Mouse (Mus musculus) intestine, embryonic 15.5 days (tissue): Measurements from ENCODE around the gene Rhno1. TPM values are rescaled to one million over a fixed set of nuclear protein-coding genes. Genes with fewer than 3 reads are reported as not detected.

Source experiments
- ATAC-seq: fragments of 200-750 bp; cut with Nextera tagmentation; 2 replicates; pipeline ENCODE4 v1.8.0; 2017; ENCODE audit warnings: moderate TSS enrichment, moderate library complexity
- H3K27ac ChIP-seq: fragments of 300-500 bp; sonication (generic); 2 replicates; pipeline ENCODE4 v1.5.1; 2015; ENCODE audit warnings: mild to moderate bottlenecking, inconsistent platforms
- H3K27me3 ChIP-seq: fragments of 300-500 bp; sonication (generic); replicated peaks from 2 replicates; pipeline ENCODE4 v1.6.1; 2015; ENCODE audit warnings: inconsistent platforms
- H3K36me3 ChIP-seq: fragments of 300-500 bp; sonication (generic); 2 replicates; pipeline ENCODE4 v1.6.1; 2015; ENCODE audit warnings: inconsistent platforms
- H3K4me1 ChIP-seq: fragments of 300-500 bp; sonication (generic); replicated peaks from 2 replicates; pipeline ENCODE4 v1.6.1; 2015; ENCODE audit warnings: inconsistent platforms
- H3K4me2 ChIP-seq: fragments of 300-500 bp; sonication (generic); replicated peaks from 2 replicates; pipeline ENCODE4 v1.6.1; 2015; ENCODE audit warnings: mild to moderate bottlenecking, inconsistent platforms
- H3K4me3 ChIP-seq: fragments of 300-500 bp; sonication (generic); replicated peaks from 2 replicates; pipeline ENCODE4 v1.5.1; 2015; ENCODE audit warnings: inconsistent platforms
- H3K9ac ChIP-seq: fragments of 300-500 bp; sonication (generic); 2 replicates; pipeline ENCODE4 v1.6.1; 2015; ENCODE audit warnings: inconsistent platforms
- H3K9me3 ChIP-seq: fragments of 300-500 bp; sonication (generic); 2 replicates; pipeline ENCODE4 v1.6.1; 2016; ENCODE audit warnings: inconsistent platforms
- WGBS: fragments of 180-500 bp; shearing (Covaris S2); methylation state at CpG from one replicate; pipeline ENCODE4 v1.1.7; 2015; 5-methylcytosine and 5-hydroxymethylcytosine counted together
- polyA plus RNA-seq: library from polyadenylated mRNA; unstranded; fragments of >200 nt; fragmentation: Nextera tagmentation; extraction: Ambion mirVana; gene quantifications from 2 replicates; pipeline ENCODE4 v1.2.1, GENCODE M21; 2015

Gene Rhno1
- 97.9 and 107 TPM in 2 replicates for polyA plus RNA-seq

GRCm38 (mm10) chr6:128362381-128363006 is at the start of gene Rhno1, which contains the start of gene Foxm1:
TSS of gene Rhno1 (minus strand) at chr6:128362911.
TSS of gene Foxm1 (plus strand) at chr6:128362967.
- Histone ChIP-seq H3K27ac (peak within 1 kb of the TSS; percentile 96), H3K4me3 (peak within 1 kb of the TSS; percentile 98), H3K27me3 (no peaks in the 10 kb centered on the region), H3K9ac (peak within 1 kb of the TSS; percentile 89), H3K36me3 (peaks cover 24% of the 10 kb centered on the region), H3K9me3 (no peaks in the 10 kb centered on the region), H3K4me2 (peak within 1 kb of the TSS; percentile 78), H3K4me1 (peaks cover 14% of the 10 kb centered on the region)
- under 1% methylated on average over 76 of the region's 76 CpGs for WGBS
- ATAC-seq: peak; percentile 93

- WGBS: 16% methylated on average over 3 of the region's 3 CpGs
- H3K27ac ChIP-seq: no peak overlapping the region
- peak; percentile 53 for ATAC-seq
Measured at GRCm38 (mm10) chr6:128411115-128411514, 48.4 kb upstream of the Rhno1 start.

GRCm38 (mm10) chr6:128410305-128410704 is 47.6 kb upstream of the Rhno1 start:
- Histone ChIP-seq H3K9ac (no peak overlapping the region), H3K27me3 (no peaks in the 10 kb centered on the region), H3K27ac (no peak overlapping the region), H3K9me3 (no peaks in the 10 kb centered on the region), H3K36me3 (peaks cover 40% of the 10 kb centered on the region), H3K4me3 (no peak overlapping the region), H3K4me2 (no peak overlapping the region), H3K4me1 (no peaks in the 10 kb centered on the region)
- no peak for ATAC-seq
- WGBS: 94% methylated on average over 13 of the region's 13 CpGs

More at GRCm38 (mm10) chr6:128411115-128411514, 48.4 kb upstream of the Rhno1 start:
- peaks cover 40% of the 10 kb centered on the region for H3K36me3 ChIP-seq
- H3K9me3 ChIP-seq: no peaks in the 10 kb centered on the region
- no peaks in the 10 kb centered on the region for H3K27me3 ChIP-seq
- no peaks in the 10 kb centered on the region for H3K4me1 ChIP-seq
- H3K4me2 ChIP-seq: no peak overlapping the region
- no peak overlapping the region for H3K4me3 ChIP-seq
- H3K9ac ChIP-seq: no peak overlapping the region

DNA sequence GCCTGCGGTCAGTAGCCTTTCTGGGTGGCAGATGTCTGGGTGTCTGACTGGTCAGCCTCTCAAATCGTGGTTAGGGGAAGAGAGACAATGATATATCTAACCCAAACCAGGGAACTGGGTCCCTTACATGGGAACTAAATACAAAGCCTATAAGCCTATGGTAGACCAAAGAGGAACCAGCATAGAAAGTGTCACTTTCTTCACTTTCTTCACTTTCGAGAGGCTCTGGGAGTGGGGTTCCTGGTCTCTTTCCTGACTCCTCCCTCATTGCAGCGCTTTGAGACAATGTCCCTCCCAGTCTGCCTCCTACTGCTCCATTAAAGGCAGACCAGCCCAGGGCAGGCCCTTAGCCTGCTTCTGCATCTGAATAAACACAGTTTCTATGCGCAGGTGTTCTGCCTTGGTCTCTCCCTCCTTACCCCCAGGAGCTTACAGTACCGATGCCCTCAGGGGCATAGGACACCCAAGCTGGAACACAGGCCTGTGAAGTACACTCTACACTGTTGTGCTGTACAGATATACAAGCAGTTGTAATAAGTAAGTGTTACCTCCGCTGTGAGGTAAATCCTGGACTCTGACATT is 45.9 kb upstream of the Rhno1 start:
- WGBS: 84% methylated on average over 7 of the region's 7 CpGs

GRCm38 (mm10) chr6:128404708-128405107 is 42.0 kb upstream of the Rhno1 start:
- Histone ChIP-seq H3K9ac (no peak overlapping the region), H3K36me3 (peaks cover 22% of the 10 kb centered on the region), H3K27ac (no peak overlapping the region), H3K9me3 (no peaks in the 10 kb centered on the region), H3K27me3 (no peaks in the 10 kb centered on the region), H3K4me3 (no peak overlapping the region), H3K4me2 (no peak overlapping the region), H3K4me1 (0 out of 2 replicates have a peak, but pooled peaks cover 7% of the 10 kb centered on the region)
- no peak for ATAC-seq
- 58% methylated on average over 5 of the region's 5 CpGs for WGBS

More for the DNA sequence above, 45.9 kb upstream of the Rhno1 start:
- no peak overlapping the region for H3K27ac ChIP-seq
- H3K9me3 ChIP-seq: no peaks in the 10 kb centered on the region
- H3K36me3 ChIP-seq: peaks cover 40% of the 10 kb centered on the region
- no peak overlapping the region for H3K4me3 ChIP-seq
- ATAC-seq: no peak
- H3K27me3 ChIP-seq: no peaks in the 10 kb centered on the region
- no peak overlapping the region for H3K9ac ChIP-seq
- H3K4me1 ChIP-seq: no peaks in the 10 kb centered on the region
- H3K4me2 ChIP-seq: no peak overlapping the region

DNA sequence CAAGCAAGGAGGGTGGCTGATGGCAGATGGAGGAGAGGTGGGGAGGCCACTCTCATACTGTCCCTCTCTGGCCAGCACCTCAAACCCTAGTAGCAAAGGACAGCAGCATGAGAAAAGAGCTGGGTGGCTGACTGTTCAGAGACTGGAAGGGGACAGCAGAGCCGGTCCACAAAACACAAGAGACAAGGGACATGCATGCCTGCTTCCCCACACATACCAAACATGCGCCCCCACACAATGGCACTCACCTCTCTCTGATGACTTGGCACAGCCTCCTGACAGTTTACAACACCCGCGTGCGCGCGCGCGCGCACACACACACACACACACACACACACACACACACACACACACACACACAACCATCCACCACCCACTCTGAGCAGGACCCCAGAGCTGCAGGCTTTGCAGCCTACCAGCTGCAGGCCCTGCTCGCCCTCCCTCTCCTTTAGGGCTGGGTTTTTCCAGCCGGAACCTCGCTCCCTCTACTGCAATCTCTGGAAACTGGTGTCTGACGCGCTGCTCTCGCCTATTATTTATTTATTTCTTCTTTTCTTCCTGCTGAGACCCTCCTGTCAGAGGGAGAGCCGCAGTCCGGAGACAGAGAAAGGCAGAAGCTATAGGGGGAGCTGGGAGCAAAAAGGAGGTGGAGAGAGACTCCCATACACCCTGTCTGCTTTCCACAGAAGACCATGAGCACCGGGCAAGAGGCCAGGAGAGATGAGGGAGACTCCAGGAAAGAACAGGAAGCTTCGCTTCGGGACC is 36.9 kb upstream of the Rhno1 start:
- Histone ChIP-seq H3K4me3 (peak overlapping the region; percentile 26), H3K9ac (peak overlapping the region; percentile 34), H3K9me3 (no peaks in the 10 kb centered on the region), H3K36me3 (no peaks in the 10 kb centered on the region), H3K27ac (peak overlapping the region; percentile 27; the same call in 1 of the 2 replicates), H3K27me3 (no peaks in the 10 kb centered on the region), H3K4me1 (0 out of 2 replicates have a peak, but pooled peaks cover 7% of the 10 kb centered on the region), H3K4me2 (peak overlapping the region; percentile 56)
- ATAC-seq: peak; percentile 71
- 18% methylated on average over 19 of the region's 21 CpGs for WGBS

- 0 out of 2 replicates have a peak, but pooled peaks cover 7% of the 10 kb centered on the region for H3K4me1 ChIP-seq
- H3K9ac ChIP-seq: peak within 1 kb of the TSS; percentile 34
- no peaks in the 10 kb centered on the region for H3K27me3 ChIP-seq
- H3K27ac ChIP-seq: peak within 1 kb of the TSS; percentile 27; the same call in 1 of the 2 replicates
- no peaks in the 10 kb centered on the region for H3K9me3 ChIP-seq
- ATAC-seq: no peak
- H3K4me3 ChIP-seq: peak within 1 kb of the TSS; percentile 26
- 71% methylated on average over 3 of the region's 3 CpGs for WGBS
- H3K4me2 ChIP-seq: peak within 1 kb of the TSS; percentile 56
- no peaks in the 10 kb centered on the region for H3K36me3 ChIP-seq
Measured at GRCm38 (mm10) chr6:128398996-128399395, 36.3 kb upstream of the Rhno1 start, which contains the start of gene Nrip2. TSS of gene Nrip2 (plus strand) at chr6:128399296.

GRCm38 (mm10) chr6:128397574-128398261 is 35.0 kb upstream of the Rhno1 start:
- Histone ChIP-seq H3K27me3 (no peaks in the 10 kb centered on the region), H3K4me1 (0 out of 2 replicates have a peak, but pooled peaks cover 7% of the 10 kb centered on the region), H3K9me3 (no peaks in the 10 kb centered on the region), H3K27ac (no peak overlapping the region), H3K36me3 (no peaks in the 10 kb centered on the region), H3K4me2 (no peak overlapping the region), H3K9ac (no peak overlapping the region), H3K4me3 (no peak overlapping the region)
- peak; percentile 76 for ATAC-seq
- WGBS: 63% methylated on average over 7 of the region's 7 CpGs

- no peaks in the 10 kb centered on the region for H3K27me3 ChIP-seq
- no peak overlapping the region for H3K4me2 ChIP-seq
- H3K27ac ChIP-seq: no peak overlapping the region
- no peak overlapping the region for H3K9ac ChIP-seq
- 37% methylated on average over 1 of the region's 1 CpGs for WGBS
- no peak for ATAC-seq
- H3K4me3 ChIP-seq: no peak overlapping the region
- H3K36me3 ChIP-seq: no peaks in the 10 kb centered on the region
- no peaks in the 10 kb centered on the region for H3K9me3 ChIP-seq
- 0 out of 2 replicates have a peak, but pooled peaks cover 4% of the 10 kb centered on the region for H3K4me1 ChIP-seq
Measured at GRCm38 (mm10) chr6:128390683-128391082, 28.0 kb upstream of the Rhno1 start.

DNA sequence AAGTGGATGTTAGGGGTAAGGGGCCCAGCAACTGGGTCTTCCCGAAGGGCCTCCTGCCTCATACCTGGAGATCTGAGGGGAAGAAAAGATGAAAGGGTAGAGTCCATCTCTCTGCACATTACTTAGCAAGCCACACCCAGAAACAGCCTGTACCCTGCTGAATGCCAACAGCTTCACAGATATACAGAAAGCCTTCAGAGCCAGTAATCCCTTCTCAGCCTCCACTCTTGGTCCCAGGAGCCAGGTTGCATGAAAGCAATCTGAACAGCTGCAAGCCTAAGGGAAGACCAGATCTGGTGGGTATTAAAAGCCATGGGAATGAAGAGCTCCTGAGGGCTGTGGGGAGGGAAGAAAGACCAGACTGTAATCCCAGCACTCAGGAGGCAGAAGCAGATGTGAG is 26.5 kb upstream of the Rhno1 start:
- 55% methylated on average over 1 of the region's 1 CpGs for WGBS
- Histone ChIP-seq H3K4me1 (0 out of 2 replicates have a peak, but pooled peaks cover 4% of the 10 kb centered on the region), H3K27ac (0 out of 2 replicates have a peak overlapping the region, but pooled peaks have one; percentile 1), H3K4me3 (no peak overlapping the region), H3K9me3 (no peaks in the 10 kb centered on the region), H3K9ac (no peak overlapping the region), H3K27me3 (no peaks in the 10 kb centered on the region), H3K36me3 (no peaks in the 10 kb centered on the region), H3K4me2 (no peak overlapping the region)
- peak; percentile 86 for ATAC-seq

DNA sequence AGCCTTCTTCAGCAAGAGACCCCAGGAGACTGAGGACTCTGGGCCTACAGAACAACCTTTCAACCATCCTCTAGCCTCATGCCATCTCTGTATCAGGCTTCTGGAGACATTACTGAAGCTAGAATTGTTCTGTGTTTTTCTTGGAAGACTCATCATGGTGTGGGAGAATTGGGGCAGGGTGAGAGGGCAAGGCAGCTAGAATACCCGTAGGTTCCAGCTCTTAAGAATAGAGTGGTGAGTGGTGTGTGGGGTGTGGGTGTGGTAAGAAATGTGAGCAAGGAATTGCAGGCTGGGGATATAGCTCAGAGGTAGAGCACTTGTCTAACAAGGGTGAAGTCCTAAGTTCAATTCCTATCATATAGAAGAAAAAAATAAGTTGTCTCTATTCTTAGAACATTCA is 22.3 kb upstream of the Rhno1 start:
- H3K9me3 ChIP-seq: no peaks in the 10 kb centered on the region
- no peaks in the 10 kb centered on the region for H3K27me3 ChIP-seq
- no peak overlapping the region for H3K9ac ChIP-seq
- no peak overlapping the region for H3K4me2 ChIP-seq
- no peaks in the 10 kb centered on the region for H3K36me3 ChIP-seq
- ATAC-seq: no peak
- H3K27ac ChIP-seq: no peak overlapping the region
- no peak overlapping the region for H3K4me3 ChIP-seq
- H3K4me1 ChIP-seq: 0 out of 2 replicates have a peak, but pooled peaks cover 4% of the 10 kb centered on the region
- whole genome bisulfite sequencing: 72% methylated on average over 1 of the region's 1 CpGs
